Mouse (Mus musculus) adipocyte (in vitro differentiated cells): Measurements from ENCODE around the gene Rexo2.
"Not testable (repeated sequence)": the region's sequence is repeated elsewhere in the genome, so short reads cannot be mapped to it uniquely, and the experiment has no call there.

Experiments used
- DNase-seq: peaks from one replicate; pipeline ENCODE4 v3.0.0-alpha.2; 2016; ENCODE audit warnings: low spot score

Rexo2 gene

DNA sequence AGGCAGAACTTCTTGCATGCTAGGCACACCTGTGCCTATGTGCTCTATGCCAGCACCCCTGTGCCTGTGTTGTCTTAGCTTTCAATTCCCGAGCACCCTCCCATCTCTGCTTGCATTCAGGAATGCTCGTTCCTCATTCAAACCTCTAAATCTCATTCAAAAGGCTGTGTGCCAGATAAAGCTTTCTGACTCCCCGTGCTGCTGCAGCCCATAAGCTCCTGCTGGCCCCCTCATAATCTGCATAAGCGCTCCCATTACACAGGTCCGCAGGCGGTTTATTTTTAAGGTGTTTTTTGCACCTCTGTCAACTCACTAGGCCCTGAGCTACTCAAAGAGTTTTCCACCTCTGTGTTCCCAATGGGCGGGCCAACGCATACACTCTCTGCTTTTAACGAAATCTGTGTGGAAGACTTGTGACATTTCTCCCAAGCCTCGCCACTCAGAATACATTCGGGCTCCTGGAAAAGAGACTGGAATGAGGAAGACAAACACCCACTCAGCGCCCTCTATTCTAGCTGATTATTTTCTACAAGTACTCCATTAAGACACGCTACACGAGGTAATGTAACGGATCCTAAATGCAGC is 7.9 kb downstream of the Rexo2 start:
- no peak for DNase-seq

DNA sequence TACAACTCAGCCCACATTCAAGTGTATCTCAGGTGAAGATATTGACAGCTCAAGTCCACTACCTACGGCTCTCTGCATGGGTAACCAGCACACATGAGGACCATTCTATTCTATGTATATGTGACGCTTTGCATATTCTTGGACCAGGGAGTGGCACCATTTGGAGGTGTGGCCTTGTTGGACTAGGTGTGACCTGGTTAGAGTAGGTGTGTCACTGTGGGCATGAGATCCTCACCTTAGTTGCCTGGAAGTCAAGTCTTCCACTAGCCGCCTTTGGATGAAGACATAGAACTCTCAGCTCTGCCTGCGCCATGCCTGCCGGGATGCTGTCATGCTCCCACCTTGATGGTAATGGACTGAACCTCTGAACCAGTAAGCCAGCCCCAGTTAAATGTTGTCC is 13.0 kb downstream of the Rexo2 start:
- DNase-seq = not testable (repeated sequence)

- peak; percentile 82 for DNase-seq
Measured at GRCm38 (mm10) chr9:48466804-48467203, 13.6 kb downstream of the Rexo2 start.

DNA sequence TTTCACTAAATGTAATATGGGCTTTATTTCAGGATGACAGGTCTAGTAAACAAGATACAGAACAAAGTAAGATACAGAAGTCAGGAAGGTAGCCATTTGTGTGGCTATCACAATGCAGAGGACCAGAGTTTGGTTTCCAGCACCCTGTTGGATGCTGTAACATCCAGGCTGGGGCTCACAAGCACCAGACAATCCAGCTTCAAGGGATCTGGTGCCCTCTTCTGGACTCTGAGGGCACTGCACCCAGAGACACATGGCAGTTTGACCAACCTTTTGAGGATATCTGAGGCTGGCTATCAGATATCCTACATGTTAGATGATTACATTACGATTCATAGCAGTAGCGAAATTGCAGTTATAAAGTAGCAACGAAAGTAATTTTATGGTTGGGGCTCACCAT is 14.8 kb downstream of the Rexo2 start:
- no peak for DNase-seq

GRCm38 (mm10) chr9:48461545-48461944 is 18.9 kb downstream of the Rexo2 start:
- no peak for DNase-seq

DNA sequence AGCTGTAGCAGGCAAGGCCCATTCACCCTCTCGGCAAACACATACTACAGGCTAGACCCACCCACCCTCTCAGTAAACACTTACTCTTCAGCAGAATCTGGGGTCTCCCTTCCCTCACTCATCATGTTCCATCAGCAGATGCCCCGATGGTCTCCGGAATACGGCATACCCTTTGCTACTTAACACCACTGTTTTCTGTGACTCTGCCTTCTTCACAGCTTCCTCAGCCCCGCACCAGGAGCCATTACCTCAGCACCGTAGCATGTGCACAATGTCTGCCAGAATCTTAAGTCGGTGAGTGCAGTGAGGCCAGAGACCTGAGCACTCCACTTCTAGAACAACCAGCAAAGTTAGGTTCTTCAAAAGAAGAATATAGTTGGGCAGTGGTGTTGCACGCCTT is 19.7 kb downstream of the Rexo2 start:
- DNase-seq = no peak

DNA sequence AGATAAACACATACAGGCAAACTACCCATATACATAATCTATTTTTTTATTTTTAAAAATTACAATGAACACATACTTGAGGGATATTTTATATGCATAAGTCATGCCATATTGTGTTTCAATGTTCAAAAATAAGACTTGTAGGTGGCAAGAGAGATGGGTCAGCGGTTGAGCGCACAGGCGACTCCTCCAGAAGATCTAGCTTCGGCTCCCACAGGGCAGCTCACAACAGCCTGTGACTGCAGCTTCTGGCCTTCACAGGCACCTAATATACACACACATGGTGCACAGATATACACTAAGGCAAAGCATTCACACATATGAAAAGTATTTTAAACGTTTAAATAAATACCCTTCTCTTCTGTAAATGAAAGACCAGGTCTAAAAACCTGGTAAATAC is 21.0 kb downstream of the Rexo2 start:
- DNase-seq = no peak

DNA sequence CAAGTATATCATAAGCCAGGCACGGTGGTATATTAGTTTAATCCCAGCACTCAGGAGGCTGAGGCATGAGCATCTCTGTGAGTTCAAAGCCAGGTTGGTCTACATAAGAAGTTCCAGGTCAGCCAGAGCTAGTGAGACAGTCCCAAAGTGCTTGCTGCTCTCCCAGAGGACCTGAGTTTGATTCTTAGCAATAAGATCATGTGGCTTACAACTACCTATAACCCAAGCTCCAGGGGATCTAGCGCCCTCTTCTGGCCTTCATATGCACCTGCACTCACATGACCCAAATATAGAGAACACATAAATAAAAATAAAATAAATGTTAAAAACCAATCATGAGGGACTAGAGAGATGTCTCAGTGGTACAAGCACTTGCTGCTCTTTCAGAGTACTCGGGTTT is 21.5 kb downstream of the Rexo2 start:
- DNase-seq = no peak

DNA sequence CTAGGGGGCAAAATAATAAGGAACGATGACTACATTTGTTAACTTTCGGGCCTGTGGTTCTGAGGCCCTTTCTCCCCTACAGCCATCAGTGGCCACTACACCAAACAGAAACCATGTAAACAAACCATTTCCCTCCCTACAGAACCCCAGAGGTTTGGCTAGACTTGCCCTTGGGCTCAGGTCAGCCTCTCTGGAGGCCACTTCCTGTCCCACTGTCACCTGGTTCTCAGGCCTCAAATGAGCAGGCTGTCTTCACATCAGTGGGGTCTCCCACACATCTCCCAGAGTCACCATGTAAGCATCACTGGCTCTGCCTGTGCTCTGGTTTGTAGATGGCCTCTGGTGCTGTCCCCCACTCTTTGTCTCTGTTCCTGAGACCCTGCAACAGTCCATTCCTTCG is 24.5 kb downstream of the Rexo2 start:
- DNase-seq = no peak

- no peak for DNase-seq
Measured at GRCm38 (mm10) chr9:48450066-48450465, 30.4 kb downstream of the Rexo2 start.

DNA sequence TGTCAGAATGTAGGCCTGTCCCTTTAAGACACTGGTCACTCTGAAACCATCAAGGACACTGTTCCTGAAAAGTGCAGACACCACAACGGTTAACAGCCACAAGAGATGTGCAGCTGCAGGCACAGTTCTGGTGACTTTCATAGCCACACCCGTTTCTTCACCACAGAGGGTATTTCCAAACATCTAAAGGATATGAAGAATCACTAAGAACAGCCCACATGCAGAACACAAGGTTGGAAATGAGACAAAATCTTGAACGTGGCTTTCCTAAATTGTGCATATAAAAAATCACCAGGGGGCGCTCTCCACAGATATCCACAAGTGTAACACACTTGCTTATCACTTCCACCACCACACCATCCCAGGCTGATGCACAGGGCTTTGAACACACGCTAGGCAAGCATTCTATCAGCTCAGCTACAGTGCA is 32.6 kb downstream of the Rexo2 start:
- peak; percentile 47 for DNase-seq

- no peak for DNase-seq
Measured at GRCm38 (mm10) chr9:48444821-48445220, 35.6 kb downstream of the Rexo2 start.

DNA sequence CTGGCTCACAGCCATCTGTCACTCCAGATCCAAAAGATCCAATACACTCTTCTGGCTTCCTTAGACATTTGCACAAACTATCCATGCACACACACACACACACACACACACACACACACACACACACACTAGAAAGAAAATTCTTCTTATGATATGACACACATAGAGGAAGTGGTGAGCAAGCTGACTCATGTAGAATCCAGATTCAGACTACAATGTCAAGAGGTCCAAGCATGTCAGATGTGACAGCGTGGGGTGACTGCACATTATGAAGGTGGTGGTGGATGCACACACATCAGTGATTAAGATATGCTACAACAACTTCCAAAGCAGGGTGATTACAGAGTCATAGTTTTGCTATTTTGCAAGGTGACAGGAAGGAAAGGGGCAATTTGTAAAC is 36.5 kb downstream of the Rexo2 start:
- no peak for DNase-seq

- DNase-seq = no peak
Measured at GRCm38 (mm10) chr9:48432449-48432848, 48.0 kb downstream of the Rexo2 start.

GRCm38 (mm10) chr9:48427176-48427575 is 53.2 kb downstream of the Rexo2 start:
- no peak for DNase-seq

GRCm38 (mm10) chr9:48423256-48423655 is 57.2 kb downstream of the Rexo2 start:
- DNase-seq = peak; percentile 46

GRCm38 (mm10) chr9:48422382-48422781 is 58.0 kb downstream of the Rexo2 start:
- DNase-seq = no peak

- DNase-seq = no peak
Measured at GRCm38 (mm10) chr9:48421561-48421960, 58.9 kb downstream of the Rexo2 start.

DNA sequence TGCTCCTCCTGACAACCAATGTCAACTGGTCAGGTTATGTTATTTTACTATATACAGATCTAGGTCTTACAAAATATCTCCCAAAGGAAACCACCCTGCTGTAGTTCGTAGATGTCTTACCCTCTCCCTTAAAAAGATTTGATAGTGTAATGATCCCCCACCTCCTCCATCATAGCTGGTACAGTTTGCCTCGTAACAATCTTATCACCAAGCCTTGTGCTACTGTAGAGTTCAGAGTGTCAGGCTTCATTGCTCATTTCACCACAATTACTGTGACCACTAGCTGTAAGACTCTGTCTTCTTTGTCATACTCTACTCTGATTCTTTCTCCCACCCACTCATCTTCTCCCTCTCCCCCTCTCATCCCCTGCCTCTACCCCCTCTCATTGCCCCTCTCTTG is 59.4 kb downstream of the Rexo2 start:
- no peak for DNase-seq

DNA sequence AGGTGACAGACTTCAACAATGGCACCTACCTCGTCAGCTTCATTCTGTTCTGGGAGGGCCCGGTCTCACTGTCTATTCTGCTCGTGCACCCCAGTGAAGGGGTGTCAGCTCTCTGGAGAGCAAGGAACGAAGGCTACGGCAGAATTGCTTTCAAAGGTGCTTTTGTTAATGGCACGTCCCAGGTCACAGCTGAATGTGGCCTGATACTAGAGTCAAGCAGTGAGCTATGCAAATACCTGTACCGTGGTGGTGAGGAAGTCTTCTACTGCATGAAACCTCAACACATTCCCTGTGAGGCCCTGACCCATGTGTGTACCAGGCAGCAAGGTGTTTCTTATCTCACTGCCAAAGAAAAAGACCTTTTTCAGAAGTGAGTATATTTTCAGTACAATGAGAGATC is 60.0 kb downstream of the Rexo2 start:
- DNase-seq = no peak

- DNase-seq = no peak
Measured at GRCm38 (mm10) chr9:48418829-48419228, 61.6 kb downstream of the Rexo2 start.
